In the genomic region with DNA sequence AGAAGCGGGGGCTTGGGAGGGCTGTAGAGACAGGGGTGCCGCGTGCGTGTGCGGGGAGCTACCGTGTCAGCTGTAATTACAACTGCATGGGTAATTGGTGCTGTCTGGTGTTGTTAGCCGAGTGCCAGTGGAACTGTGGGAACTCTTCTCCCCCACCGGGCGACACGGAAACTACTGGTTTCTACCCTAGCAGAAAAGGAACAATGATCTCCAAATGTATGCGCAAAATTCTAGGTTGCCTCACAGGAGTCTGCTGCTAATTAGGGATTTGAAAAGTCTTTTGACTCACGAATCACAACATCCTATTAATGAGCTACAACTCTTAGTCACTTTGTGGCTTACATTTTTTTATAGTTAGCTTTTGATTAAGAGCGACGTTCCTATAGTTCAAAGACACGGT, we compare ENCODE assay signal across 20 mouse cellular contexts. TPM values are rescaled to one million over a fixed set of nuclear protein-coding genes. Genes with fewer than 3 reads are reported as not detected.
DNase-seq lines count a peak whose midpoint lies in the region; ATAC-seq and TF ChIP-seq lines count a peak whose summit lies in the region.
"Had no signal": no experiment of that assay in that cellular context is flagged by ENCODE, and none has a peak within 500 bp of the region (broad histone marks: within the 10 kb centered on the region; RNA-seq: fewer than 3 reads in every experiment).

No protein-coding gene starts in this region.

- no peak for TF ChIP-seq CTCF in midbrain, postnatal 0 days (IDR thresholded peaks at IDR 0.05)
- no peak for TF ChIP-seq CTCF in Patski (IDR thresholded peaks at IDR 0.05)

- H3K4me1 ChIP-seq in forebrain, embryonic 14.5 days (ENCODE audit: control insufficient read depth, insufficient read depth, low read length) = no peaks in the 10 kb centered on the region
- H3K4me1 ChIP-seq in forebrain, embryonic 13.5 days = 0 out of 2 replicates have a peak, but pooled peaks cover 6% of the 10 kb centered on the region
- H3K4me1 ChIP-seq in midbrain, embryonic 14.5 days (ENCODE audit: control insufficient read depth, insufficient read depth, low read length) = no peaks in the 10 kb centered on the region
- no peaks in the 10 kb centered on the region for H3K4me1 ChIP-seq in midbrain, postnatal 0 days (ENCODE audit: insufficient read depth, low read length)
- H3K4me1 ChIP-seq: embryonic facial prominence, embryonic 13.5 days; heart, embryonic 12.5 days; hindbrain, embryonic 10.5 days; intestine, embryonic 15.5 days had no signal

- no peak for ATAC-seq in forebrain, embryonic 14.5 days
- no peak for ATAC-seq in forebrain, embryonic 13.5 days
- ATAC-seq in midbrain, embryonic 14.5 days (ENCODE audit: low FRiP score, low TSS enrichment) = no peak
- ATAC-seq in midbrain, postnatal 0 days (ENCODE audit: low FRiP score) = no peak
- no peak for ATAC-seq in Patski
- ATAC-seq: intestine, embryonic 15.5 days had no signal

- CTCF ChIA-PET in Patski (lab: Charles Lee) = interaction anchor here (0.8 to 1.1 kb wide), 4 partner anchors 12 to 79 kb away, joined by 3 to 4 read pairs (median 3); no protein-coding TSS in a partner anchor

- H3K27ac ChIP-seq in forebrain, embryonic 14.5 days (ENCODE audit: low read depth, low read length) = no peak overlapping the region
- no peak overlapping the region for H3K27ac ChIP-seq in forebrain, embryonic 13.5 days
- H3K27ac ChIP-seq in midbrain, embryonic 14.5 days (replicated peaks; ENCODE audit: low read depth, low read length) = no peak overlapping the region
- no peak overlapping the region for H3K27ac ChIP-seq in midbrain, postnatal 0 days (ENCODE audit: low read depth, low read length)
- H3K27ac ChIP-seq: embryonic facial prominence, embryonic 13.5 days; hindbrain, embryonic 10.5 days; hindbrain, embryonic 14.5 days; intestine, embryonic 15.5 days had no signal

- H3K9me3 ChIP-seq in forebrain, embryonic 14.5 days (replicated peaks; ENCODE audit: control insufficient read depth, low read length) = peaks cover 9% of the 10 kb centered on the region
- H3K9me3 ChIP-seq in forebrain, embryonic 13.5 days (replicated peaks) = peaks cover 18% of the 10 kb centered on the region
- H3K9me3 ChIP-seq in midbrain, embryonic 14.5 days (ENCODE audit: control insufficient read depth, low read length) = peaks cover 11% of the 10 kb centered on the region
- H3K9me3 ChIP-seq in midbrain, postnatal 0 days (ENCODE audit: low read length) = no peaks in the 10 kb centered on the region
- H3K9me3 ChIP-seq: intestine, embryonic 15.5 days had no signal

- no peaks in the 10 kb centered on the region for H3K27me3 ChIP-seq in forebrain, embryonic 14.5 days (replicated peaks; ENCODE audit: control insufficient read depth, insufficient read depth, low read length)
- no peaks in the 10 kb centered on the region for H3K27me3 ChIP-seq in forebrain, embryonic 13.5 days
- no peaks in the 10 kb centered on the region for H3K27me3 ChIP-seq in midbrain, embryonic 14.5 days (ENCODE audit: control insufficient read depth, insufficient read depth, low read length)
- no peaks in the 10 kb centered on the region for H3K27me3 ChIP-seq in midbrain, postnatal 0 days (ENCODE audit: insufficient read depth, low read length)
- no peaks in the 10 kb centered on the region for H3K27me3 ChIP-seq in Patski
- H3K27me3 ChIP-seq: embryonic facial prominence, embryonic 13.5 days; heart, embryonic 12.5 days; intestine, embryonic 15.5 days had no signal

- H3K4me3 ChIP-seq in forebrain, embryonic 14.5 days (ENCODE audit: low read depth, low read length) = no peak overlapping the region
- H3K4me3 ChIP-seq in forebrain, embryonic 13.5 days = no peak overlapping the region
- no peak overlapping the region for H3K4me3 ChIP-seq in midbrain, embryonic 14.5 days (replicated peaks; ENCODE audit: low read depth, low read length)
- H3K4me3 ChIP-seq in midbrain, postnatal 0 days (ENCODE audit: low read depth, low read length) = no peak overlapping the region
- H3K4me3 ChIP-seq: embryonic facial prominence, embryonic 13.5 days; heart, embryonic 12.5 days; hindbrain, embryonic 10.5 days; intestine, embryonic 15.5 days had no signal

- H3K36me3 ChIP-seq in forebrain, embryonic 14.5 days (ENCODE audit: control insufficient read depth, insufficient read depth, low read length) = peaks cover 98% of the 10 kb centered on the region
- peaks cover 98% of the 10 kb centered on the region for H3K36me3 ChIP-seq in forebrain, embryonic 13.5 days (ENCODE audit: poor library complexity, severe bottlenecking)
- H3K36me3 ChIP-seq in midbrain, embryonic 14.5 days (ENCODE audit: control insufficient read depth, insufficient read depth, low read length) = peaks cover 98% of the 10 kb centered on the region
- peaks cover 82% of the 10 kb centered on the region for H3K36me3 ChIP-seq in midbrain, postnatal 0 days (ENCODE audit: insufficient read depth, low read length)

- peak; percentile 38 for DNase-seq in forebrain, embryonic 14.5 days (ENCODE audit: low spot score)
- DNase-seq in midbrain, embryonic 14.5 days = peak; percentile 5
- DNase-seq in midbrain, postnatal 0 days (ENCODE audit: low spot score) = no peak
- DNase-seq in Patski (ENCODE audit: low read depth, low spot score) = peak; percentile 60
- DNase-seq in retina, postnatal 1 day = peak; percentile 36
- no peak for DNase-seq in left cerebral cortex, adult 18-20 months (ENCODE audit: low spot score in 2 of 2)
- no peak for DNase-seq in cerebellum, adult 9-11 months
- DNase-seq: adrenal gland, adult 2 months; adrenal gland, postnatal 25 days; cerebellum, adult 11 months; cerebellum, adult 8-10 months; cerebellum, postnatal 36 days; gastrocnemius, postnatal 10 days; heart, adult 18-20 months had no signal

- H3K9ac ChIP-seq in forebrain, embryonic 14.5 days (ENCODE audit: low read length) = no peak overlapping the region
- no peak overlapping the region for H3K9ac ChIP-seq in forebrain, embryonic 13.5 days
- H3K9ac ChIP-seq in midbrain, embryonic 14.5 days (replicated peaks; ENCODE audit: low read length) = no peak overlapping the region
- H3K9ac ChIP-seq in midbrain, postnatal 0 days (replicated peaks; ENCODE audit: low read length, poor library complexity, severe bottlenecking) = no peak overlapping the region
- H3K9ac ChIP-seq: embryonic facial prominence, embryonic 13.5 days; heart, embryonic 12.5 days; hindbrain, embryonic 14.5 days; intestine, embryonic 15.5 days had no signal

- POLR2A ChIA-PET in Patski (lab: Charles Lee) = interaction anchor here (0.6 to 1.2 kb wide), 4 partner anchors 11 to 79 kb away, joined by 3 to 5 read pairs (median 5); no protein-coding TSS in a partner anchor

- 16% methylated on average over 15 of the region's 15 CpGs for WGBS in forebrain, embryonic 14.5 days
- 29% methylated on average over 15 of the region's 15 CpGs for WGBS in forebrain, embryonic 13.5 days
- 72% methylated on average over 15 of the region's 15 CpGs for WGBS in midbrain, embryonic 14.5 days
- WGBS in midbrain, postnatal 0 days = 53% methylated on average over 15 of the region's 15 CpGs

- in situ Hi-C loops in Patski (cut with MboI; ENCODE audit: low pct_unique_long_range_greater_than_20kb) = no loop called here

- H3K4me2 ChIP-seq in forebrain, embryonic 14.5 days (ENCODE audit: low read length) = no peak overlapping the region
- H3K4me2 ChIP-seq in forebrain, embryonic 13.5 days = no peak overlapping the region
- no peak overlapping the region for H3K4me2 ChIP-seq in midbrain, embryonic 14.5 days (ENCODE audit: low read length)
- H3K4me2 ChIP-seq in midbrain, postnatal 0 days (ENCODE audit: low read depth, low read length, poor library complexity, severe bottlenecking) = no peak overlapping the region
- H3K4me2 ChIP-seq: embryonic facial prominence, embryonic 13.5 days; heart, embryonic 12.5 days; hindbrain, embryonic 14.5 days; intestine, embryonic 15.5 days had no signal

RNA-seq across cellular contexts. Expression of gene Gcn1l1, which starts 21.1 kb away (rescaled TPM):
- 29.2 and 41.2 TPM in 2 replicates for polyA plus RNA-seq in forebrain, embryonic 14.5 days (2014; fragmentation: Nextera tagmentation; extraction: Ambion mirVana)
- polyA plus RNA-seq in forebrain, embryonic 13.5 days (2015; fragmentation: Nextera tagmentation; extraction: Ambion mirVana) = 41.7 and 46.1 TPM in 2 replicates
- 40.5 and 51.2 TPM in 2 replicates for polyA plus RNA-seq in midbrain, embryonic 14.5 days (2014; fragmentation: Nextera tagmentation; extraction: Ambion mirVana)
- total RNA-seq in midbrain, postnatal 0 days (2014; rRNA removed) = 72.9 and 75.1 TPM in 2 replicates
- polyA plus RNA-seq in midbrain, postnatal 0 days (2015; fragmentation: Nextera tagmentation; extraction: Ambion mirVana) = 24.7 and 26.6 TPM in 2 replicates
- 97.6 TPM for polyA plus RNA-seq in Patski (2021)
- total RNA-seq in left cerebral cortex, adult 18-20 months (2021) = 10 to 100 TPM; 62.0 to 66.4 TPM

RNA-seq across cellular contexts. Expression of gene Rplp0, which starts 26.9 kb away (rescaled TPM):
- polyA plus RNA-seq in forebrain, embryonic 14.5 days (2014; fragmentation: Nextera tagmentation; extraction: Ambion mirVana) = 1,112 and 1,434 TPM in 2 replicates
- polyA plus RNA-seq in forebrain, embryonic 13.5 days (2015; fragmentation: Nextera tagmentation; extraction: Ambion mirVana) = 1,081 and 1,088 TPM in 2 replicates
- polyA plus RNA-seq in midbrain, embryonic 14.5 days (2014; fragmentation: Nextera tagmentation; extraction: Ambion mirVana) = 1,038 and 1,071 TPM in 2 replicates
- total RNA-seq in midbrain, postnatal 0 days (2014; rRNA removed) = 1,612 and 1,828 TPM in 2 replicates
- polyA plus RNA-seq in midbrain, postnatal 0 days (2015; fragmentation: Nextera tagmentation; extraction: Ambion mirVana) = 779 and 814 TPM in 2 replicates
- 1,079 TPM for polyA plus RNA-seq in Patski (2021)
- total RNA-seq in left cerebral cortex, adult 18-20 months (2021) = 100 to 1,000 TPM; 185 to 199 TPM

RNA-seq across cellular contexts. Expression of gene Rab35, which starts 45.5 kb away (rescaled TPM):
- 17.7 and 18.7 TPM in 2 replicates for polyA plus RNA-seq in forebrain, embryonic 14.5 days (2014; fragmentation: Nextera tagmentation; extraction: Ambion mirVana)
- polyA plus RNA-seq in forebrain, embryonic 13.5 days (2015; fragmentation: Nextera tagmentation; extraction: Ambion mirVana) = 10.6 and 12.1 TPM in 2 replicates
- 24.9 and 28.0 TPM in 2 replicates for polyA plus RNA-seq in midbrain, embryonic 14.5 days (2014; fragmentation: Nextera tagmentation; extraction: Ambion mirVana)
- 97.4 and 99.0 TPM in 2 replicates for total RNA-seq in midbrain, postnatal 0 days (2014; rRNA removed)
- polyA plus RNA-seq in midbrain, postnatal 0 days (2015; fragmentation: Nextera tagmentation; extraction: Ambion mirVana) = 23.0 and 24.5 TPM in 2 replicates
- polyA plus RNA-seq in Patski (2021) = 107 TPM
- 100 to 1,000 TPM; 108 TPM for total RNA-seq in left cerebral cortex, adult 18-20 months (2021)

Comparison
In these comparisons a context has a peak if more than half of its experiments do, and no peak if none do; other contexts are left out.
1. DNase-seq: peak in forebrain, embryonic 14.5 days (single experiment), midbrain, embryonic 14.5 days (single experiment), Patski (single experiment) and retina, postnatal 1 day (single experiment); none in midbrain, postnatal 0 days (single experiment), left cerebral cortex, adult 18-20 months (0 of 2) and cerebellum, adult 9-11 months (single experiment).